Mouse (Mus musculus) thymus, postnatal 25 days (tissue): Measurements from ENCODE around the gene Bsnd.
A peak's percentile ranks its signal among the peaks of the same experiment; 100 is the strongest.

ENCODE experiments used
- DNase-seq: peaks from one replicate; pipeline ENCODE4 v3.0.0; 2022

Gene Bsnd

GRCm38 (mm10) chr4:106480545-106480944 is 11.5 kb downstream of the Bsnd start:
- DNase-seq, result no peak

GRCm38 (mm10) chr4:106474241-106474640 is 17.8 kb downstream of the Bsnd start:
- DNase-seq, result peak; percentile 58

GRCm38 (mm10) chr4:106472335-106472734 is 19.7 kb downstream of the Bsnd start:
- DNase-seq, result peak; percentile 52

- DNase-seq, result no peak
These were observed 21.2 kb downstream of the Bsnd start for GRCm38 (mm10) chr4:106470921-106471320.

GRCm38 (mm10) chr4:106467420-106468110 is 24.5 kb downstream of the Bsnd start:
- no peak for DNase-seq

GRCm38 (mm10) chr4:106463174-106463801 is 28.8 kb downstream of the Bsnd start:
- DNase-seq, result no peak

- no peak for DNase-seq
These were observed 29.6 kb downstream of the Bsnd start for GRCm38 (mm10) chr4:106462524-106462923.

GRCm38 (mm10) chr4:106462016-106462415 is 30.1 kb downstream of the Bsnd start:
- no peak for DNase-seq

GRCm38 (mm10) chr4:106454541-106454940 is 37.5 kb downstream of the Bsnd start:
- DNase-seq, result no peak

GRCm38 (mm10) chr4:106453516-106453915 is 38.6 kb downstream of the Bsnd start:
- DNase-seq, result no peak

GRCm38 (mm10) chr4:106453108-106453507 is 39.0 kb downstream of the Bsnd start:
- DNase-seq, result no peak

- DNase-seq, result no peak
These were observed 39.7 kb downstream of the Bsnd start for GRCm38 (mm10) chr4:106452401-106452800.

- no peak for DNase-seq
These were observed 42.8 kb downstream of the Bsnd start for GRCm38 (mm10) chr4:106449306-106449705.

GRCm38 (mm10) chr4:106443182-106443581 is 48.9 kb downstream of the Bsnd start:
- DNase-seq, result no peak

- no peak for DNase-seq
These were observed 53.3 kb downstream of the Bsnd start for GRCm38 (mm10) chr4:106438763-106439162.

GRCm38 (mm10) chr4:106437207-106437606 is 54.9 kb downstream of the Bsnd start:
- DNase-seq, result no peak

GRCm38 (mm10) chr4:106436475-106436874 is 55.6 kb downstream of the Bsnd start:
- DNase-seq, result peak; percentile 9

- no peak for DNase-seq
These were observed 56.7 kb downstream of the Bsnd start for GRCm38 (mm10) chr4:106435426-106435825.
